Mouse (Mus musculus): ENCODE measurements around the gene Mdfic.

- TF ChIP-seq CTCF (IDR thresholded peaks at IDR 0.05; ENCODE audit: low read depth) (no peak), EP300 (IDR thresholded peaks at IDR 0.05; ENCODE audit: low read depth) (no peak)
Measured at GRCm38 (mm10) chr6:15731452-15731851, 11.0 kb downstream of the Mdfic start.
